Mouse (Mus musculus) embryonic facial prominence, embryonic 10.5 days (tissue): ENCODE results near the gene Tmem14a. TPM values are rescaled to one million over a fixed set of nuclear protein-coding genes. Genes with fewer than 3 reads are reported as not detected.
"Not testable (repeated sequence)": the region's sequence is repeated elsewhere in the genome, so short reads cannot be mapped to it uniquely, and the experiment has no call there.

Source experiments
- DNase-seq: peaks from one replicate; pipeline ENCODE4 v3.0.0-alpha.2; 2017; ENCODE audit warnings: low spot score
- H3K27ac ChIP-seq: fragments of 300-500 bp; sonication (generic); replicated peaks from 2 replicates; pipeline ENCODE4 v1.5.1; 2016; ENCODE audit warnings: mild to moderate bottlenecking
- H3K27me3 ChIP-seq: fragments of 300-500 bp; sonication (generic); replicated peaks from 2 replicates; pipeline ENCODE4 v1.6.1; 2016; ENCODE audit warnings: low read depth, mild to moderate bottlenecking; ENCODE audit not compliant: poor library complexity, severe bottlenecking
- H3K36me3 ChIP-seq: fragments of 300-500 bp; sonication (generic); replicated peaks from 2 replicates; pipeline ENCODE4 v1.6.1; 2016; ENCODE audit warnings: mild to moderate bottlenecking, moderate library complexity
- H3K4me1 ChIP-seq: fragments of 300-500 bp; sonication (generic); 2 replicates; pipeline ENCODE4 v1.6.1; 2016
- H3K4me3 ChIP-seq: fragments of 300-500 bp; sonication (generic); 2 replicates; pipeline ENCODE4 v1.5.1; 2016; ENCODE audit warnings: mild to moderate bottlenecking, moderate library complexity
- H3K9me3 ChIP-seq: fragments of 300-500 bp; sonication (generic); 2 replicates; pipeline ENCODE4 v1.6.1; 2016; ENCODE audit warnings: mild to moderate bottlenecking
- WGBS: fragments of 180-500 bp; shearing (Covaris S2); methylation state at CpG from one replicate; pipeline ENCODE4 v1.1.7; 2016; 5-methylcytosine and 5-hydroxymethylcytosine counted together
- polyA plus RNA-seq: library from polyadenylated mRNA; unstranded; fragments of >200 nt; fragmentation: Nextera tagmentation; extraction: Ambion mirVana; gene quantifications from 2 replicates; pipeline ENCODE4 v1.2.1, GENCODE M21; 2016

Tmem14a gene
- polyA plus RNA-seq, 1 experiment from 2014 or later: 7.9 TPM

DNA sequence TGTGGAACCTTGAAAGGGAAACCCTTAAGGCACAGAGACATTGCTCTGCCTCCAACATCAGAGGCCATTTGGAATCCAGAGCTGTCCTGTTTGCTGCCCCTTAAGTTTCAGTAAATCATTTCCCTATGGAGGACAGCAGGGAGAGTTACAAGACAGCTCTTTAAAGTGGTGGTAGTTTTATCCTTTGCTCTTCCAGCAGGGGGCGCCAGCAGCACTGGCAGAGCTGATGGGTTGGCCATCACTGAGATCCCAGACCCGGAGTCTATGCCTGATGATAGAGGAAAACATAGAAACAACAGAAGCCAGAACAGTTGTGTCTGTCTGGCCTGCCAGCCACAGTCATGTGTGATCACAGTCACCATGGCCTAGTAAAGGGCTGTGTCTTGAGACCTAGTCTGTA is 57.8 kb downstream of the Tmem14a start:
- not testable (repeated sequence) for H3K27ac ChIP-seq, H3K36me3 ChIP-seq, H3K27me3 ChIP-seq, H3K4me3 ChIP-seq, H3K4me1 ChIP-seq, DNase-seq, H3K9me3 ChIP-seq
- 31% methylated on average over 2 of the region's 2 CpGs for WGBS

Other genes starting within 250 kb of the Tmem14a start
- gene Tram2, start 139.3 kb upstream of the Tmem14a start, polyA plus RNA-seq: 7.4 and 7.5 TPM in 2 replicates
- 0.20 and 0.52 TPM in 2 replicates for gene Gsta3, start 22.0 kb downstream of the Tmem14a start, polyA plus RNA-seq
- gene Khdc1a, start 131.1 kb downstream of the Tmem14a start, polyA plus RNA-seq: not detected in 2 replicates
- gene Khdc1c, start 149.8 kb downstream of the Tmem14a start, polyA plus RNA-seq: not detected in 2 replicates
- gene Khdc1b, start 165.0 kb downstream of the Tmem14a start, polyA plus RNA-seq: not detected in 2 replicates